Mouse (Mus musculus) myocyte (in vitro differentiated cells): ENCODE data around the gene Akap13. TPM values are rescaled to one million over a fixed set of nuclear protein-coding genes. Genes with fewer than 3 reads are reported as not detected.

ENCODE experiments used
- H3K27me3 ChIP-seq: one replicate; pipeline ENCODE4 v1.6.1; 2011; ENCODE audit not compliant: control insufficient read depth, insufficient read depth, insufficient read length
- H3K36me3 ChIP-seq: one replicate; pipeline ENCODE4 v1.6.1; 2011; ENCODE audit not compliant: control insufficient read depth, insufficient read depth
- H3K4me2 ChIP-seq: one replicate; pipeline ENCODE4 v1.6.1; 2011; ENCODE audit warnings: low read depth, control low read depth
- H3K4me3 ChIP-seq: one replicate; pipeline ENCODE4 v1.5.1; 2011; ENCODE audit warnings: mild to moderate bottlenecking, control low read depth, moderate library complexity
- H3K79me2 ChIP-seq: one replicate; pipeline ENCODE4 v1.6.1; 2011; ENCODE audit not compliant: control insufficient read depth, insufficient read depth
- H3ac ChIP-seq: one replicate; pipeline ENCODE4 v1.6.1; 2011; ENCODE audit not compliant: control insufficient read depth, insufficient read length
- CEBPB ChIP-seq: IDR thresholded peaks from 2 replicates; pipeline ENCODE4 v1.6.1; 2011; ENCODE audit warnings: mild to moderate bottlenecking, moderate library complexity; ENCODE audit not compliant: poor library complexity, insufficient read depth, severe bottlenecking
- E2F4 ChIP-seq: IDR thresholded peaks from one replicate; pipeline ENCODE4 v1.6.1; 2011; ENCODE audit warnings: mild to moderate bottlenecking, control low read depth, moderate library complexity; ENCODE audit not compliant: insufficient read depth
- MAX ChIP-seq: IDR thresholded peaks from one replicate; pipeline ENCODE4 v1.6.1; 2011; ENCODE audit warnings: low read depth, mild to moderate bottlenecking, control low read depth
- MYOD1 ChIP-seq, 3 experiments: IDR thresholded peaks; one replicate each; pipeline ENCODE4 v1.6.1; 2011; ENCODE audit warnings: control low read depth in 2 of 3, low read depth in 2 of 3, mild to moderate bottlenecking in 2 of 3, moderate library complexity in 1 of 3; ENCODE audit not compliant: insufficient read length in 2 of 3, control insufficient read depth in 1 of 3
- MYOG ChIP-seq, 3 experiments: IDR thresholded peaks; one replicate each; pipeline ENCODE4 v1.6.1; 2011; ENCODE audit warnings: control low read depth in 2 of 3, low read depth in 2 of 3, mild to moderate bottlenecking in 2 of 3; ENCODE audit not compliant: insufficient read length in 2 of 3, control insufficient read depth in 1 of 3, insufficient read depth in 1 of 3
- POLR2A ChIP-seq: IDR thresholded peaks from one replicate; pipeline ENCODE4 v1.6.1; 2011; ENCODE audit warnings: low read depth, mild to moderate bottlenecking, control low read depth, moderate library complexity; ENCODE audit not compliant: insufficient read length
- POLR2AphosphoS2 ChIP-seq: IDR thresholded peaks from one replicate; pipeline ENCODE4 v1.6.1; 2011; ENCODE audit warnings: low read depth, control low read depth; ENCODE audit not compliant: insufficient read length
- REST ChIP-seq: IDR thresholded peaks from one replicate; pipeline ENCODE4 v1.6.1; 2011; ENCODE audit warnings: mild to moderate bottlenecking, control low read depth, moderate library complexity; ENCODE audit not compliant: insufficient read depth, insufficient read length
- SRF ChIP-seq: IDR thresholded peaks from one replicate; pipeline ENCODE4 v1.6.1; 2011; ENCODE audit warnings: low read depth; ENCODE audit not compliant: control insufficient read depth, insufficient read length
- TCF12 ChIP-seq: IDR thresholded peaks from one replicate; pipeline ENCODE4 v1.6.1; 2011; ENCODE audit warnings: mild to moderate bottlenecking, control low read depth; ENCODE audit not compliant: poor library complexity, insufficient read depth, severe bottlenecking
- TCF3 ChIP-seq: IDR thresholded peaks from one replicate; pipeline ENCODE4 v1.6.1; 2011; ENCODE audit warnings: low read depth, control low read depth; ENCODE audit not compliant: insufficient read length
- USF1 ChIP-seq: IDR thresholded peaks from one replicate; pipeline ENCODE4 v1.6.1; 2011; ENCODE audit warnings: low read depth, mild to moderate bottlenecking, control low read depth, moderate library complexity
- polyA plus RNA-seq: library from polyadenylated mRNA; unstranded; fragments of >200 nt; fragmentation: generic; extraction: Trizol; gene quantifications from one replicate; pipeline ENCODE4 v1.2.1, GENCODE M21; 2012; ENCODE audit warnings: missing spikeins

Akap13 gene
- polyA plus RNA-seq, 1 experiment = 13.9 TPM

DNA sequence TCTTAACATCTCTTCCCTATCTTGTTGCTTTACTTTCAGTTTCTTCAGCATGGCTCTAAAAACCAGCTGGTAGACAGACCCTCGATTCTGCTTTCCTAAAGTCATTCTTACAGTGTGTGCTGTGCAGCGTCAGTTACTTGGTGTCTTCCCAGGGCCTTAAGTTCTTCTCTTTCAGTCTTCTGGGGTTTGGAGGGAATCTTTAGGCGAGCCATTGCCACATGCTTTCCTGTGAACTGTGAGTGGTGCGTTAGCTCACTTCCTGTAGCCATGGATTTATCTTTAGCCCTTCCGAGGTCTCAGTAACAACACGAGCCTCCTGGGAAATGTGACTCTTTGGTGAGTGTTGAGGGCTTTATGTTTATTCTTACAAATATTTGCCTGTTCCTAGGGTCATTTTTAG is 214.1 kb downstream of the Akap13 start:
- H3K4me2 ChIP-seq = peak overlapping the region; percentile 80
- no peak overlapping the region for H3K4me3 ChIP-seq
- no peak for TF ChIP-seq E2F4
- TF ChIP-seq MYOD1 (IDR thresholded peaks at IDR 0.05; ENCODE audit: control insufficient read depth in 1 of 3, insufficient read length in 2 of 3, low read depth in 2 of 3) = no peak
- TF ChIP-seq REST = no peak
- TF ChIP-seq SRF = no peak
- TF ChIP-seq TCF3 = no peak
- TF ChIP-seq POLR2AphosphoS2 = no peak
- no peak for TF ChIP-seq POLR2A
- no peak for TF ChIP-seq TCF12
- no peak for TF ChIP-seq USF1
- no peak for TF ChIP-seq CEBPB
- TF ChIP-seq MAX = no peak
- TF ChIP-seq MYOG (IDR thresholded peaks at IDR 0.05; ENCODE audit: control insufficient read depth in 1 of 3, insufficient read depth in 1 of 3, insufficient read length in 2 of 3, low read depth in 2 of 3) = no peak
- peaks cover 15% of the 10 kb centered on the region for H3K36me3 ChIP-seq
- peaks cover 4% of the 10 kb centered on the region for H3K79me2 ChIP-seq
- H3K27me3 ChIP-seq = no peaks in the 10 kb centered on the region
- no peak overlapping the region for H3ac ChIP-seq

DNA sequence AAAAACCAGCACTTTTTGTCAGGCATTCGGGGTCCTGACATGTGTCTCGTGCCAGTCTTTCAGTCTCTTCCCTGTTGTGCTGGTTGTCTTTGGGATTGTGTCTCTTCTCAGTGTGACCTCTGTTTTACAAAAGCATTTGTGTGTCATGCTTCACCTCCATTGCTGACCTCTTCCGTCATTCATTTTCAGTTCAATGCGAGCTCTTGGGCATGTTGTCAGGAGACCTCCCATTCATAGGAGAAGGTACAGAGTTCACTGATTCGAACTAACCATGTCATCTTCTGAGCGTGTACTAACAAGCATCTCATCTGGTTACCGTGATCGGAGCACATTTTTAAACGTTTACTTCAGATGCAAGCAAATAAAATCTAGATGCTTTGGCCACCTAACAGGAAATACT is 224.3 kb downstream of the Akap13 start:
- peaks cover 44% of the 10 kb centered on the region for H3K36me3 ChIP-seq
- no peak overlapping the region for H3K4me2 ChIP-seq
- TF ChIP-seq MYOD1 (IDR thresholded peaks at IDR 0.05; ENCODE audit: control insufficient read depth in 1 of 3, insufficient read length in 2 of 3, low read depth in 2 of 3) (no peak), MYOG (IDR thresholded peaks at IDR 0.05; ENCODE audit: control insufficient read depth in 1 of 3, insufficient read depth in 1 of 3, insufficient read length in 2 of 3, low read depth in 2 of 3) (no peak), POLR2AphosphoS2 (no peak), TCF12 (no peak), SRF (no peak), CEBPB (no peak), E2F4 (no peak), USF1 (no peak), MAX (no peak), REST (no peak), POLR2A (no peak), TCF3 (no peak)
- H3ac ChIP-seq = no peak overlapping the region
- no peak overlapping the region for H3K4me3 ChIP-seq
- H3K27me3 ChIP-seq = no peaks in the 10 kb centered on the region
- H3K79me2 ChIP-seq = peaks cover 7% of the 10 kb centered on the region

DNA sequence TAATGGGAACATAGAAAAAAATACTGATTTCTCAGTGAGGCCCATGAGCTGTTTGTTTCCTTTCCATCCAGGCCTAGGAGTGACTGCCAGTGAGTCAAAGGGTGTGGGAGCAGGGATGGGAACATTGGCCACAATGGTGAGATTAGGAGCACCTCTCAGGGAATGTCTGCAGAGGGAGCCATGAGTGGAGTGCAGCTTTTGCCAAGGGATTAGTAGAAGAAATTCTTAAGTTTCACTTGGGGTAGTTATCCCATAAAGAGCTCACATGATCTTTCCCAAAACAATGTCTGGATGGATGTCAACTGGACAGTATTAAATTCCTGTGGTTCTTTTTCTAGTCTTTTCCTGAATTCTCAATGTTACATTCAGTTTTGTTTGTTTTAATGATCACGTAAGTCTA is 227.6 kb downstream of the Akap13 start:
- TF ChIP-seq USF1 (peak; percentile 67), TCF3 (no peak)
- Histone ChIP-seq H3K36me3 (peaks cover 54% of the 10 kb centered on the region), H3K4me2 (peak overlapping the region; percentile 37)

DNA sequence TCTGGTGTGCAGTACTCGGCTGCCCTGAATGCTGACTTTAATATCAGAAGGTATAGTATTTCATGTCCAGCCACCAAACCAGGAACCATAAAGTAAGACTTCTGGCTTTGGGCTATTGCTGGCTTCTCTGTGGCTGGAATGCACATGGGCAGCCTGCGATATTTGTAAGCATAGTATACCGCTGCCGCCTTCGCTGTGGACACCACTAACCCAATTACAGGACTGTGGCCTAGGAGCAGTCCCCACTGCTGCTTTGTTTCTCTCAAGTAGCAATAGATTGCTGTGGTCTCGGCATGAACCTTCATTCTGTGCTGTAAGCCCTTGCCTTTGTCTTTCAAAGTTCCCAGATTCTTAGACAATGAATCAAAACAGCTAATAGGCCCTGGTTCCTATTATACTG is 228.1 kb downstream of the Akap13 start:
- TF ChIP-seq TCF3 = no peak
- TF ChIP-seq REST = no peak
- no peak for TF ChIP-seq MYOD1 (IDR thresholded peaks at IDR 0.05; ENCODE audit: control insufficient read depth in 1 of 3, insufficient read length in 2 of 3, low read depth in 2 of 3)
- TF ChIP-seq POLR2A = no peak
- TF ChIP-seq USF1 = no peak
- TF ChIP-seq SRF = no peak
- no peak for TF ChIP-seq MYOG (IDR thresholded peaks at IDR 0.05; ENCODE audit: control insufficient read depth in 1 of 3, insufficient read depth in 1 of 3, insufficient read length in 2 of 3, low read depth in 2 of 3)
- no peak for TF ChIP-seq TCF12
- TF ChIP-seq MAX = no peak
- TF ChIP-seq E2F4 = no peak
- TF ChIP-seq POLR2AphosphoS2 = no peak
- no peak for TF ChIP-seq CEBPB
- Histone ChIP-seq H3K79me2 (peaks cover 7% of the 10 kb centered on the region), H3K4me2 (peak overlapping the region; percentile 37), H3K27me3 (no peaks in the 10 kb centered on the region), H3K4me3 (no peak overlapping the region), H3ac (no peak overlapping the region), H3K36me3 (peaks cover 54% of the 10 kb centered on the region)

More for the DNA sequence above, 227.6 kb downstream of the Akap13 start:
- Histone ChIP-seq H3K27me3 (no peaks in the 10 kb centered on the region), H3K79me2 (peaks cover 7% of the 10 kb centered on the region), H3ac (no peak overlapping the region), H3K4me3 (no peak overlapping the region)

DNA sequence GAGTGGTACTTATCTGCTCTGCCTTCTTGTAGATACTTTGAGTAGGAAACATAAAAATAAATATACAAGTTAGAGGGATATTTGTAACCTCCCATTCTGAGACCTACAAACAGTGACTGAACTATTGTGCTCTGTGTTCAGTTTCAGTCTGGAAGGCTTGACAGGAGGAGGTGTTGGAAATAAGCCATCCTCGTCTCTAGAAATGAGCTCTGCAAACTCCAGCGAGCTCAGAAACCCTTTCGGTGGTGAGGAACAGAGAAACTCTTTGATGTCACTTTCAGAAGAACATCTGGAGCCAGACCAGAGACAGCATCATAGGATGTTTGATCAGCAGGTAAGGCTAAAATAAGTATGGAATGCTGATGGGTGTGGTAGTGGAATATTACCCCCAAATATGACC is 229.6 kb downstream of the Akap13 start:
- no peak overlapping the region for H3ac ChIP-seq
- no peaks in the 10 kb centered on the region for H3K27me3 ChIP-seq
- no peaks in the 10 kb centered on the region for H3K79me2 ChIP-seq
- TF ChIP-seq MYOG (IDR thresholded peaks at IDR 0.05; ENCODE audit: control insufficient read depth in 1 of 3, insufficient read depth in 1 of 3, insufficient read length in 2 of 3, low read depth in 2 of 3) (no peak), REST (no peak), SRF (no peak), TCF3 (no peak), MYOD1 (IDR thresholded peaks at IDR 0.05; ENCODE audit: control insufficient read depth in 1 of 3, insufficient read length in 2 of 3, low read depth in 2 of 3) (no peak), USF1 (no peak), MAX (no peak), CEBPB (no peak), E2F4 (no peak), POLR2A (no peak), TCF12 (no peak), POLR2AphosphoS2 (no peak)
- H3K4me3 ChIP-seq = no peak overlapping the region
- peaks cover 51% of the 10 kb centered on the region for H3K36me3 ChIP-seq
- no peak overlapping the region for H3K4me2 ChIP-seq
